Mouse (Mus musculus): ENCODE results near the gene Hcfc2. TPM values are rescaled to one million over a fixed set of nuclear protein-coding genes. Genes with fewer than 3 reads are reported as not detected.

The Hcfc2 gene
- total RNA-seq, 2 experiments from 2014 or later = 49.4 to 58.5 TPM

DNA sequence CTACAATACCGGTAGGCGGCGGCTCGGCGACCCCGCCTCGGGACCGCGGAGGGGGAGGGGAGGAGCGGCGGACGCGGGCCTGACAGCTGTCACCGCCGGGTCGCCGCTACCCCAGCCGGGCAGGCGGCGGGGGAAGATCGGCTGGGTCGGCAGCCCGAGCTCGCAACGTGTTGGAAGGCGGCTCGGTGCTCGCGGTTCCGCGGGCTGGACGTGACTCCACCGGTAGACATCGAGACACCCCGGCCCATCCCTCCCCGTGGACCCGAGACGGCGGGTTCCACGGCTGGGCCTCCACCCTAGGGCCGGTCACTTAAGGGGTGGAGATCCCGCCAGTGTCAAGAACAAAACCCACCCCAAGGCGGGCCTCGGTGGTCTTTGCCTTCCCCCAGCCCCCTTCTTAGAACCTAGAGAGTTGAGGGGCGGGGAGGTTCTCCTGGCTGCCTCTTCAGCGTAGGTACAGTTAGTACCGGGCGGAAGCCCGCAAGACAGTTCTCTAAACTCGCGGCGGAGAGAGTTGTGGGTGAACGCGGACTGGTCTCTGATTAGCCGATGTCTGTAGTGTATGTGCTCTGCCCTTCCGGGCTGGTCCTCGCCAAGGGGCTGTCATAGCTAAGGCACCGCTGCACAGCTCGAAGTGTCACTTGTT lies 3.5 kb downstream of the Hcfc2 start:
- no peak for DNase-seq (ENCODE audit: low spot score in 2 of 2)

- DNase-seq (ENCODE audit: low spot score in 2 of 2) = peak in 1 of 2 experiments; percentile 1
These were observed 45.4 kb downstream of the Hcfc2 start for GRCm38 (mm10) chr10:82741354-82741753.

DNA sequence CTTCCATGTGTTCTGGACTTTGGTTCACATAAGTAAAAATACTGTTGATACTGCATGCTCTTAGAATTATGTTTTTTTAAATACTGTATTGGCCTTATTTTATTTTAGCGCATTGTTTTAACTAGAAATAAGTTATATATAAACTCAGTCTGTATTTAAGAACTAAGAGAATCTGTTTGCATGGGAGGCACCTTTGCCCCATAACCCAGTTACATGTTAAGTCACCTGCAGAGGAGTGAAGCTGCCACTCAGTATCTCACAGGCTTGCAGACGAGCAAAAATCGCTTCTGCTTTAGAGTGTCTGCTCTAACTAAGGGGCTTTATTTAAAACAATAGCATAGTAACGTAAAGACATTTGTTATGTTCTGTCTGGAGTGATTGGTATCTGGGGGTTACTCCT lies 45.9 kb downstream of the Hcfc2 start:
- DNase-seq (ENCODE audit: low spot score in 2 of 2) = no peak

GRCm38 (mm10) chr10:82742578-82742977 lies 46.6 kb downstream of the Hcfc2 start:
- DNase-seq (ENCODE audit: low spot score in 2 of 2) = no peak

GRCm38 (mm10) chr10:82744296-82744695 lies 48.3 kb downstream of the Hcfc2 start:
- DNase-seq (ENCODE audit: low spot score in 2 of 2) = no peak

- DNase-seq (ENCODE audit: low spot score in 2 of 2) = no peak
These were observed 49.3 kb downstream of the Hcfc2 start for GRCm38 (mm10) chr10:82745301-82745700.

GRCm38 (mm10) chr10:82746988-82747850 lies 51.3 kb downstream of the Hcfc2 start:
- no peak for DNase-seq (ENCODE audit: low spot score in 2 of 2)

DNA sequence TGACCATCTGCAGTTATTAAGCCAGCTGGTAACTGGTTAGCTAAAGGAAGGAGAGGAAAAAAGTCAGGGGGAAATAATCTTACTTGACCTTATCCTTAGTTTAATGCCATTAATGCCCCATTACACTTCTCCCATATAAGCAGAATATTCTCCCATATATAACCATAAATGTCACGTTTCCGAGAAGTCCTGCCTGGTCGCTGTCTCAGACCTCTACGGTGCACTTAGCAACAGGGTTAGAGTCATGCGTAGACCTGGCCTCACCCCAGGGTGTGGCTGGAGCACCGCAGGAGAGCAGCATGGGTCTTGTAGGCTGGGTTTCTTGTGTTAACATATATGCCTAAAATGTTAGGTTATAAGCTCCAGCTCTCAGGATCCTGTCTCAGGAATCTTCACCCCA lies 54.8 kb downstream of the Hcfc2 start:
- no peak for DNase-seq (ENCODE audit: low spot score in 2 of 2)

- DNase-seq (ENCODE audit: low spot score in 2 of 2) = no peak
These were observed 57.0 kb downstream of the Hcfc2 start for GRCm38 (mm10) chr10:82752921-82753320.

GRCm38 (mm10) chr10:82754642-82755041 lies 58.7 kb downstream of the Hcfc2 start:
- no peak for DNase-seq (ENCODE audit: low spot score in 2 of 2)

DNA sequence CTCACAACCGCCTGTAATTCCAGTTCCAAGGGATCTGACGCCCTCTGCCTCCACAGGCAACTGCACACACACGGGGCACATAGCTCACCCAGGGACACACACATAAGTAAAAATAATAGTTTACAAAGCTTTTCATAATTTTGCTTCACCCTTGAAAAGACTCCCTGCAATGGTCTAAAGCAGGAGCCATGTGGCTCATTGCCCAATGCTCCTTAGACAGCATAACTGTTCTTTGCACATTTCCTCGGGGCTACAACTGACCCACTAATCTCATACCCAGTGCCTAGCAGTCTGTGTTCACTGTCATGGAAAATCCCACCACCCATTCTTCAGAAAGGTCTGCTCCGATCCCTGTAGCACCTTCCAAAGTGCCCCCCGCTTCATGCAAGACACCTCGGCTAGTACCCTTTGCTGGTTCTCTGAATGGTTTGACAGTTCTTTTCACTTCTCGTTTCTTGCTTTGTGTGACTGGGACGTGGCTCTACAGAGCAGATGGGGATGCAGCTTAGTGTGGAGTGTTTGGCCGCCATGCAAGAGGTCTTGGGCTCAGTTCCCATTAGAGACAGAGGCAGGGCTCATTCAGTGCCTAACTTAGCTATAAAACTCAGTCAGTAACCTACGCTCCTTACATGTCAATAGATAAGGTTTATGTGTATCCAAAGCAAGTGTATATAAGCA lies 59.4 kb downstream of the Hcfc2 start:
- no peak for DNase-seq (ENCODE audit: low spot score in 2 of 2)

- no peak for DNase-seq (ENCODE audit: low spot score in 2 of 2)
These were observed 60.5 kb downstream of the Hcfc2 start for GRCm38 (mm10) chr10:82756466-82756865.

DNA sequence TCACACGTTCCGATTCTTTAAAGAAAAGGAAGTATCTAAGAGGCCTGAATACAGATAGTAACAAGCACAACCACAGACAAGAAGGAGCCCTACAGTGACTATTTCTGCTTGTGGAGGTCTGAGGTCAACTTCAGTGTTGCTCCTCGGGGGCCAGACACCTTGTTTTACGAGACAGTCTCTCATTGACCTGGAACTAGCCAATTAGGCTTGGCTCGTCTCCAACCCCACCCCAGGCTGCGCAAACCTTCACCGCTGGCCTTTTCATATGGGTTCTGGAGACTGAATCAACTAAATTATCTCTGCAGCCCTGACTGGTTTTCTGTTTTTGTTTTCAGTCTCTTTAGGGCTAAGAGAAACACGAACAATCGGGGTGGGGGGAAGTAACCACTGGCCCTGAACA lies 61.4 kb downstream of the Hcfc2 start:
- DNase-seq (ENCODE audit: low spot score in 2 of 2) = no peak

DNA sequence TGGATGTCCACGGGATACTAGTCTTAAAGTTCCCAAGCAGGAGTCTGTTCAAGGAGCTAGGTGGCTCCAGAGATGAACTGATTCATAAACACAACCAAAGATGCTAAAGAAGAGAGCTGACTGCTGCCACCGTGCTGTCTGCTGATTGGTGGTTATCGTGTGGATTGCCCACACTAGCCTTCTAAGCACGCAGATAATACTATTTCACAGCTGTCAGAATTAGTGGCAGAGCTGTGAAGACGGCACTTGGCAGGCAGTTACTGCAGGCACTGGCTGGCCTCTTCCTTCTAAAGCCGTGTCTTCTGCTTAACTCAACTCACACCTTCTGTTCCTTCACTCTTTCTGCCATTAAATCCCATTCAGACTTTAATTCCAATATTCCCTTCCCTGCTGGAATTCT lies 62.4 kb downstream of the Hcfc2 start:
- DNase-seq (ENCODE audit: low spot score in 2 of 2) = no peak

DNA sequence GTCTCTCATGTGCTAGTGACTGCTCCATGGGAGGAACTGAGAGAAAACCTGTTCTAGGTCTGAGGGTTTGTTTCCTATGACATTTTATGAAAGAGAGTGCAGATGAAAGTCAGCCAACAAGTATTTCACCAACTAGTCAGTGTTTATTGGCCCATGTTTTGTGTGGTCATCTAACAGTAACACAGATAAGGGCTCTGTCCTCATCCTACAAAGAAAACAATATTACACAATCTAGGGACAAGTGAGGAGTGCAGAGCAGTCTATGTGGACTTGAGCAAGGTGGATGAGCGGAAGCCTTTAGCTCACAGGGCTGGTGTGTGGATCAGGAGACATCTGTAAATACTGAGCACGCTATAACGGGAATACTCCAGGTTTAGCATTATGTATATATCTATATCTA lies 62.9 kb downstream of the Hcfc2 start:
- no peak for DNase-seq (ENCODE audit: low spot score in 2 of 2)

DNA sequence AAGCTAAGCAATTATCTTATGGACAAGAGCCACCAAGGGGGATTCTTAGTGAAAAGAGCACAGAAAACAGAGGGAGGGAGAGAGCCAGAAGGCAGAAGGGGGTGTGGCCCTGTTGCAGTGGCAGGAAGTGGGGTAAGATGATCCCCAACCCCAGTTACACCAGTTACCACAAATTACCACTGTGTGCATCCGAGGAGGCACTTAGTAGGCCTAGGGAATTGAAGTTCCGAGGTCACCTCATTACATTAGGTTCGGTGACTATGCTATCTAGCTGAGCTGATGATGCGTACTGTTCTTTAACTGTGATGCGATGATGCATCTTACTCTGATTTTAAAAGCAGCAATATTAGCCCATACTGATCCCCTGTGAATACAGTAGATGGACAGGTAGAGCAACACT lies 63.7 kb downstream of the Hcfc2 start:
- no peak for DNase-seq (ENCODE audit: low spot score in 2 of 2)

GRCm38 (mm10) chr10:82761037-82761811 lies 65.3 kb downstream of the Hcfc2 start:
- DNase-seq (ENCODE audit: low spot score in 2 of 2) = peak; percentile 41 to 47

DNA sequence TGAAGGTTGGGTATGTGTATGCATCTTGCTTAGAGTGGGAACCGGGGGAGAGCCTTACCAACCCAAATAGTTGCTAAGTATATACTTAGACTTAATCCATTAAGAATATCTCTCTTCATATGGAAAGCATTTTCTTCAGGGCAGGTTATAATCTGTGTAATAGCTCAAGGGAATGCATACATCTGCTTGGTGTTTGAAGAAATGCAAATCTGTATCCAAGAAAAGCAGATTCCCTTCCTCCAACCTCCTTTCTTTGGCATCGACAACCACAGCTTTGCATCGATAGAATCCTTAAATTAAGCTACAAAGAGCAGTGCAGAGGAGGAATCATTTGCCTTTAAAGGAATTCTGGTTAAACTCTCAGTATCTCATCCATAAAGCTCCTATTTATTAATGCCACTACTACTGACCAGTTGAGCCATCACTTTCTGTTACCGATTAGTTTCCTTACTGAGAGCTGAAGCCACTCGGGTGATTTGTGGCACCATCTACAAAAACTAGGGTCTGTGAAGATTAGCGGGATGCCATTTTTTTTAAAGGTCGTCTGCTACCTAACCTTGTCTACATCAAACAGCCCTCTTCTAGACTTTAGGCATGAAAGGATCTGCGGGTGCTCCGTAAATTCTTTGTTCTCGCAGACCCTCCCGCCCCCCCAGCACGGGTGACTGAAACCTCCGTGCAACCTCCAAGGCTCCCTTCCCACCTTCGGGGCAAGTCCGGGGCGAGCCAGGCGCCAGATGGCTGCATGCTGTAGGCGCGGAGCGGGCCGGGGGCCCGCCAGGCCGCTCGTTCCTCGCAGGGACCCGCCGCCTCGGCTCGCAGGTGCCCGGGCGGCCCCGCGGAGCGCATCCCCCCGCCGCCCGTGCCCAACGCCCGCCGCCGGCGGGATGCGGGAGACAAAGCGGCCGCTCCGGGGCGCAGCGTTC lies 67.1 kb downstream of the Hcfc2 start:
- DNase-seq (ENCODE audit: low spot score in 2 of 2) = no peak

DNA sequence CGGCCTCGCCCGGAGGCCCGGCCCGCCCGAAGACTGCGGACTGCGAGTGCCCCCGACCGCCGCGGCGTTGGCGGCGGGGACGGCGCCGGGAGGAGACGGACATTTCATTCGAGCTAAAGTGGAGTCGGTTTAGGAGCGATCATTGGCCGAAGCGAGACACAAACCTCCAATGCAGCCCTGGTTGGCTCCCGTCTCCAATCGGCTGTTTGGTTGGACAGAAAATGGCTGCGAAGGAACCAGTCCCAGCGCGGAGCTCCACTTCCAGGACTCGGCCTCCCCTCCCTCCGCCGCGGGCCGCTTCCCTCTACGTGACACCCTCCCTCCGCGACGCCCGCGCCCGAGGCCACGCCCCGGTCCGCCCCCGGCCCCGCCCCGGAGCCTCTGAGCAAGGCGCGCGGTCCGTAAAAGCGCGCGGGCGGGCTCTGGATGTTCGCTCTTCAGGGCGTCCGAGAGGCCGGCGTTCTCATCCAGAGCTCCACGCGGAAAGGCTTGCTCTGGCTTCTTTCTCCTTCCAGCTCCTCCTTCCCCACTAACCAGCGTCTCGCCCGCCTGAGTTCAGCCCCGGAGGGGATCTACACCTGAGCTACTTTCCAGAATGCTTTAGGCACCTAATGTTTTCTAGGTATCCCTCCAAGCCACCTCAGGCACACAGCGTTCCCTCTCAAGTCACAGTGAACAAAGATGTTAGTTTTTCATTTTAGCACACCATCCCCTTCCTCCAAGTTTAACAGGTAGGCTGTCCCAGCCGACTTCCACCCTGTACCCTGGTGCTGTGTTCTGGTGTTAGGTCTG lies 68.1 kb downstream of the Hcfc2 start, which contains the start of gene Nfyb:
Gene Nfyb (minus strand): TSS at position 305 of the 792 bp plus-strand sequence.
- DNase-seq (ENCODE audit: low spot score in 2 of 2) = peak; percentile 95 to 96

Data from left cerebral cortex, adult 18-20 months (tissue).